Mouse (Mus musculus) adrenal gland, postnatal 14 days (tissue): Measurements from ENCODE around the gene Ifit3b. TPM values are rescaled to one million over a fixed set of nuclear protein-coding genes. Genes with fewer than 3 reads are reported as not detected.
"Not testable (repeated sequence)": the region's sequence is repeated elsewhere in the genome, so short reads cannot be mapped to it uniquely, and the experiment has no call there.

Source experiments
- DNase-seq: peaks from one replicate; pipeline ENCODE4 v3.0.0; 2021; ENCODE audit warnings: mixed read lengths
- total RNA-seq: library from RNA; stranded (reverse); gene quantifications from 2 replicates; pipeline ENCODE4 v1.2.3, GENCODE M21; 2021

Ifit3b gene
- total RNA-seq, 1 experiment from 2014 or later, result 1.4 TPM

DNA sequence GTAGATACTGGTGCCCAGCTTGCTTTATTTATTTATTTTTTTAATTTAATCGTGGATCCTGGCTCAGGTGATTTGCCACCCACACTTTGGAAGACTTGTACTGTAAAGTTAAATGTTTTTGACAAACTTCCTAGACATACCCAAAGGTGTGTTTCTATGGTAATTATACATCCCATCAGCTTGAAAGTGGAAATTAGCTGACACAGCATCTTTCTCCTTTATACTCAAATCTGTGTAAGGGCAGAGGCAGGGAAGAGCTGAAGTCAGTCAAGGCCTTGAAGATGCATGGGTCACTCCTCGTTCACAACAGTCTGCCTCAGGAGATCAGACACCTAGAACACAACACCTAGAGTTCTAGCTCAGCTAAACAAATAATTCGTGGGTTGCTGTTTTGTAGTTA, 2.3 kb downstream of the Ifit3b start:
- not testable (repeated sequence) for DNase-seq

DNA sequence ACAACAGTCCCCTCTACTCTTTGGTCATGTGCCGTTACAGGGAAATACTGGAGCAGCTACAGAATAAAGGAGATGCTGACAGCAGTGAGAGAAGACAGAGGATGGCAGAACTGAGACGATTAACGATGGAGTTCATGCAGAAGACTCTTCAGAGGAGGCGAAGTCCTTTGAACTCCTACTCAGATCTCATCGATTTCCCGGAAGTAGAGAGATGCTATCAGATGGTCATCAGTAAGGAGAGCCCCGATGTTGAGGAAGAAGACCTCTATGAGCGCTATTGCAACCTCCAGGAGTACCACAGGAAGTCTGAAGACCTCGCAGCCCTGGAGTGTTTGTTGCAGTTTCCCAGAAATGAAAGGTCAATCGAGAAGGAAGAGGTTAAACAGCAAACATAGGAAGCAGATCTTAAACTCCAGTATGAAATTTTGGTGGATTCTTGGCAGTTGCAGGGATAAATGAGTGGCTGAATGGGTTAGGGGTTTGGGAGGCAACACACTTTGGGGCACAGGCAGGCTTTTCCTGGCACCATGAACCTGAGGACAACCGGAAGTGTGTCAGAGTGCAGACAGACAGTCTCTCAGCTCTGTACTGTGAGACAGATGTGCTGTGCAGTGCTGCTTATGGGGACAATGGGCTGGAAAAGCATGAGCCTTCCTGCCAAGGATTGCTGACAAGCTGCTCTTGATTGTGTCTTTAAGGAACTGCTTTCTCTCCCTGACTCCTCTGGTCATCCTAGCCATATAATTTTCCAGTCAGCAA, 4.7 kb downstream of the Ifit3b start:
- DNase-seq, result not testable (repeated sequence)

DNA sequence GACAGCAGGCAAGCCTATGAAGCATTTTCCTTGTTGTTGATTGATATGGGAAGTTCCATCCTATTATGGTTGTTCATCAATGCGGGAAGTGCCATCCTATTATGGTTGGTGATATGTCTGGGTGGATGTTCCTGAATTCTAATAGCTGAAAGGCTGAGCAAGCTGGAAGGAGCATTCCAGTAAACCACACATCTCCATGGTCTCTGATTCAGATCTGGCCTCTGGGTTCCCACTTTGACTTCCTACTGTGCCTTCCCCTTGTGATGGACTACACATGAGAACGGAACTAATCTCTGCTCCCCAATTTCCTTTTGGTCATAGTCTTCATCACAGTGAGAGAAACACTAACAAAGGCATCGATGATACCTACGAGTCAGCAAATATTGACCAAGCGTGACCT, 13.1 kb downstream of the Ifit3b start:
- DNase-seq, result no peak

DNA sequence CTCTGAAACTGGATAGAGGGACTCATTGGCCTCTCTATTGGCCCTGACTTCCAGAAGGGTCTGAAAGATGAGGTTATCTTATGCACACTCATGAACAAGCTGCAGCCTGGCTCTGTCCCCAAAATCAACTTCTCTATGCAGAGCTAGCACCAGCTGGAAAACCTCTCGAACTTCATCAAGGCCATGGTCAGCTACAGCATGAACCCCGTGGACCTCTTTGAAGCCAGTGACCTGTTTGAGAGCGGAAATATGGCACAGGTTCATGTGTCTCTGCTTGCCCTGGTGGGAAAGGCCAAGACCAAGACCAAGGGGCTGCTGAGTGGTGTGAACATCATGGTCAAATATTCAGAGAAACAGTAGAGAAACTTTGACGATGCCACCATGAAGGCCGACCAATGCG, 16.0 kb downstream of the Ifit3b start:
- DNase-seq, result no peak

GRCm38 (mm10) chr19:34624663-34625062, 16.9 kb downstream of the Ifit3b start:
- DNase-seq, result no peak

GRCm38 (mm10) chr19:34627496-34627895, 19.7 kb downstream of the Ifit3b start:
- no peak for DNase-seq

- no peak for DNase-seq
Observed at GRCm38 (mm10) chr19:34631487-34631886, 23.7 kb downstream of the Ifit3b start.

DNA sequence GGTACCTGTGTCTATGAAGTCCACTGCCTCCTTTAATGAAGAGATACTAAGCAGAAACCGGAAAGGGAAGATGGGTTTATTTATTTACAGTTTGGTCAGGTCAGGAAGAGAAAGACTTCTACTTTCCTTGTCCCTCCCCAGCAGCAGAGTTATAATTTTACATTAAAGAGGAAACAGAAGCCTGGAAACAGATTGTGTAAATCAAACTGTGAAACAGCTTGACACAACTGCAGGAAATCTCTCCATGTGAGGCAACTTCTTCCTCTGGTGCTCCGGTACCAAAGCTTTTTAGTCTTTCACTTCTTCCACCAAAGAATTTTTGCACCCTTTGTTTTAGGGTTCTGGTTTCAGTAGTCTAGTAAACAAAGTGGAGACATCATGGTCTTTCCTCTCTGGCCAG, 25.7 kb downstream of the Ifit3b start:
- no peak for DNase-seq

DNA sequence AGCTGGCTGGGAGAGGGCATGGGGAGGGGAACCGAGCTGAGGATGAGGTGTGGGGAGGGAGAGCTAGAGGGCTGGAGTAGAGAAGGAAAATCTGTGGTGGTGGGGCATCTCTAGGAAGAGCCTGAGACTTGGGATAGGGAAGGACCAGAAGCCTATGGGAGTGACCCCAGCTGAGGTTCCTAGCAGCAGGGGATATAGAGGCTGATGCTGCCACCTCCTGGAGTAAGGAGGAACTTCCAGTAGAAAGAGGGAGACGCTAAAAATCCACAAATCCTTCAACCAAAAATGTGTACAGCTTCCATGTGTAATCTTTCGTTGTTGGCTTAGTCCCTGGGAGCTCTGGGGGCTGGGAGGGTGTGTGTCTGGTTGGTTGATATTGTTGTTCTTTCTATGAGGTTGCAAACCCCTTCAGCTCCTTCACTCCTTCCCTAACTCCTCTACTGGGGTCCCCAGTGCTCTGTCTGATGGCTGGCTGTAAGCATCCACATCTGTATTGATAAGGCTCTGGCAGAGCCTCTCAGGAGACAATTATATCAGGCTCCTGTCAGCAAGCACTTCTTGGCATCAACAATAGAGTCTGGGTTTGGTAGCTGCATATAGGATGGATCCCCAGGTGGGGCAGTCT, 29.3 kb downstream of the Ifit3b start:
- peak; percentile 74 for DNase-seq

DNA sequence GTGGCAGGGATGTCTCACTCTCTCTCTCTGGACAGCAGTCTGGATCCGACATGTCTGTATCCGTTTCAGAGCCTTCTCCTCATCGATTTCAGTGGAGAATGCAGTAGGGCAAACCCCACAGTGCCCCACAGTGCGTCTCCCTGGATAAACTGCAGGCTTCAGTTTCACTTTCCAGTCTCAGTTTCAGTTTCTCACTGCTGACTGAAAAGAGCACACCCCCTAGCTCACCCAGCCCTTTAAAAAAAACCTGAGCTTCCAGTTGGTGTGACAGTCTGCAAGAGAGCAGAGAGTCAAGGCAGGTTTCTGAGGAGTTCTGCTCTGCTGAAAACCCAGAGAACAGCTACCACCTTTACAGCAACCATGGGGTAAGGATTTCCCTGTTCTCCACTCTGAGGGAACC, 32.9 kb downstream of the Ifit3b start, which contains the start of the genes Ifit1bl2 and Ifit1:
TSS of gene Ifit1bl2 (minus strand) at position 121 of the 400 bp plus-strand sequence.
TSS of gene Ifit1 (plus strand) at position 249 of the 400 bp plus-strand sequence.
- peak; percentile 14 for DNase-seq

- DNase-seq, result no peak
Observed at GRCm38 (mm10) chr19:34642616-34643015, 34.8 kb downstream of the Ifit3b start.

DNA sequence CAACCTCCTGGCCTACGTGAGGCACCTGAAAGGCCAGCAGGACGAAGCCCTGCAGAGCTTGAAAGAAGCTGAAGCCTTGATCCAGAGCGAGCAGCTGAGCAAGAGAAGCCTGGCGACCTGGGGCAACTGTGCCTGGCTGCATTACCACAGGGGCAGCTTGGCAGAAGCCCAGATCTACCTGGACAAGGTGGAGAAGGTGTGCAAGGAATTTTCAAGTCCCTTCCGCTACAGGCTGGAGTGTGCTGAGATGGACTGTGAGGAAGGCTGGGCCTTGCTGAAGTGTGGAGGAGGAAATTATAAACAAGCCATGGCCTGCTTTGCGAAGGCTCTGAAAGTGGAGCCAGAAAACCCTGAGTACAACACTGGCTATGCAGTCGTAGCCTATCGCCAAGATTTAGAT, 39.9 kb downstream of the Ifit3b start:
- not testable (repeated sequence) for DNase-seq

GRCm38 (mm10) chr19:34650276-34650675, 42.5 kb downstream of the Ifit3b start:
- DNase-seq, result no peak

DNA sequence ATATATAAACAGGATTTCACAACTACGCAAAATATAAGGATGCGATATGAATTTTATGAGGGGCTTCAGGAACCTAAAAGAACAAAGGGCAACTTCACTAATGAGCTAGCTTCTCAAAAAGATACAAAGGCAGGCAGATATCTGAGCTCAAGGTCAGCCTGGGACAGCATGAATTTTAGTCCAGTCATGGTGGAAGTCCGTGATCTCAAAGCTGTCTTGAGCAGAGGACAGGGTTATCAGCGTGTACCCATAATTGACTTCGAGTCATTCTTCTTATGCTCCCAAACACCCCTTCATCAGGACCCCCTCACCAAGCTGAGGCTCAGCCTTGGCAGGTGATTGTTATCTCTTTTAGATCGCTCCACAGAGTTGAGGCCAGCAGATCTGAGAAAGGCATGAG, 43.2 kb downstream of the Ifit3b start:
- DNase-seq, result no peak

DNA sequence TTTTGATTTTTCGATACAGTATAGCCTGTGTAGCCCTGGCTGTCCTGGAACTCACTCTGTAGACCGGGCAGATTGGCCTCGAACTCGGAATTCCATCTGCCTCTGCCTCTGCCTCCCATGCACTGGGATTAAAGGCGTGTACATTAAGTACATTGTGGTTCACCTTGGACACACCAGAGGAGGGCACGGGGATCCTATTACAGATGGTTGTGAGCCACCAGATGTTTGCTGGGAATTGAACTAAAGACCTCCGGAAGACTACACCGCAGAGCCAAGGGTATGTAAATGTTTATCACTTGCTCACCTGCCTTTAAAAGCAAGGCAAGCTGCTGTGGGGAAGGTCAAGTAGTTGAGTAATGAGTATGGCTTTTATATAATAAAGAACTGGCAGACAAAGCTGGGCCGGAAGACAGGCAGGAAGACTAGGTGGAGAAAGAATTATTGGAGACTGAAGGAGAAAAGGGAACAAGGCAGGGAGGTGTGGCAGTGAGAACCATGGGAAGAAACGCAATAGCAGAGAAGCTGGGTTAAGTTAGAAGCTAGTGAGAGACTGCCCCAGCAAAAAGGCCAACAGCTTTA, 47.5 kb downstream of the Ifit3b start:
- DNase-seq, result no peak

DNA sequence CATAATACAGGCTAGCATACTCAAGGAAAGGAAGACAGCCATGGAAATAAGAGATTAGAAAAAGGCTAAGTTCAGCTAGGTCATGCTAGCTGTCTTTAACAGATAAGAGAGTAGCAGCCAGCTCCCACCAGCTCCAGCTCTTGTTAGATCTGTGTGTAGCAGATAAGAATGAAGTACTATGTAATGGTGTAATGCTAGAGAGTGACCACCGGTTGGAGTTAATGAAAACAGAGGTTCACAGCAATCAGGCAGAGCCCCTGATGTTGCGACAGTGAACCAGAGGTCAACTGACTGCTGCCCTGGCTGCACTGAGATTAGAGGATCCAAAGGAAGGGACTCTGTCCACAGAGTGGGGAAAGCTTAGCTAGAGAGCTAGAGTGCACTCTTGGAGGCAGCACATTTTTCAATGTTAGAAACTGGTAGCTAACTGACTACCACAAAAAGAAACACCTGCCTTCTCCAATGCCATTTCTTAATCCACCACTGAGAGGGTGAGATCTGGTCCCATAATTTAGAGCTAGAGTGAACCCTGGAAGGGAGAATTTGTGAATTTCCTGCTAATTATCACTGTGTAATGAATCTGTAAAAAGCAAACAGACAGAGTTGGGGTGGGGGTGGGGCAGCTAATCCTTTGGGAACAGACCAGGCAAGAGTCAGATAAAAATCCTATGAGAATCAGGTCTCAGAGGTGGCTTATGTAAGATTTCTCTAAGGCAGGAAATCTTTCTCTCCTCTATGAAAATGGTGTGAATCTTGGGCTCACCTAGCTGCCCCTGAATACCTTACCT, 48.9 kb downstream of the Ifit3b start:
- DNase-seq, result no peak

DNA sequence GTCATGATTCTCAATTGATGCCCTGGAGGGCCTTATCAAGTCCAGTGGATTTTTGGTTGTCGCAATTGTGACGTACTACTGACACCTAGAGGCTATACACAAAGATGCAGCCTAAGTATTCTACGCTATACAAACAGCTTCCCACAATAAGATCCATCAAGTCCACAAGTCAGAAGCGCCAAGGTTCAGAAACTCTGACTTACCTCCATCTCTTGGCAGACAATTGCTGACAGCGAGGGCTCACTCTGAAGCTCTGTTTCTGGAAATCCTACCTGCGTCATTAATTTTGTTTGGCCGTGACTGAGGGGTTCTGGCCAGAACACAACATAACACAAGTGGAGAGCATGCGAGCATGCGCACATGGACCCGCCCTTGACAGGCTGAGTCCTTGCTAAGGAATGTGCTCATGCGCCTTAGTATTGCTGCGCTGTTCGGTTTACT, 54.3 kb downstream of the Ifit3b start:
- peak; percentile 86 for DNase-seq

GRCm38 (mm10) chr19:34662740-34663139, 55.0 kb downstream of the Ifit3b start:
- DNase-seq, result no peak
